Mouse (Mus musculus) G1E (cell line): ENCODE results near the gene Optc.

Source experiments
- CTCF ChIP-seq: IDR thresholded peaks from 2 replicates; pipeline ENCODE4 v1.5.1; 2012; ENCODE audit warnings: low read depth, low read length, inconsistent platforms, mixed read lengths
- GATA1 ChIP-seq: IDR thresholded peaks from 2 replicates; pipeline ENCODE4 v1.6.1; 2012; ENCODE audit warnings: borderline replicate concordance, low read length, inconsistent platforms, mixed read lengths
- GATA2 ChIP-seq: IDR thresholded peaks from 2 replicates; pipeline ENCODE4 v1.6.1; 2012; ENCODE audit warnings: low read depth, low read length, inconsistent platforms, borderline replicate concordance
- POLR2AphosphoS5 ChIP-seq: IDR thresholded peaks from 2 replicates; pipeline ENCODE4 v1.6.1; 2012; ENCODE audit warnings: low read depth, low read length, inconsistent platforms; ENCODE audit not compliant: insufficient replicate concordance
- TAL1 ChIP-seq: conservative IDR thresholded peaks from 2 replicates; pipeline ENCODE4 v1.6.1; 2012; ENCODE audit warnings: low read depth, low read length, inconsistent platforms, mixed read lengths

- TF ChIP-seq GATA1 (no peak), CTCF (no peak), POLR2AphosphoS5 (no peak), TAL1 (no peak), GATA2 (no peak)
Measured at GRCm38 (mm10) chr1:133899043-133899542, 8.7 kb downstream of the Optc start.
